Mouse (Mus musculus) liver, adult (tissue): Measurements from ENCODE around the gene Slc2a8.

ENCODE experiments used
- GATA4 ChIP-seq: IDR thresholded peaks from 2 replicates; pipeline ENCODE4 v1.6.1; 2014; ENCODE audit warnings: mild to moderate bottlenecking, low read length; ENCODE audit not compliant: insufficient replicate concordance

Slc2a8 gene

GRCm38 (mm10) chr2:32926330-32927075 lies 55.4 kb downstream of the Slc2a8 start:
- no peak for TF ChIP-seq GATA4

- TF ChIP-seq GATA4, result no peak
Measured at GRCm38 (mm10) chr2:32924306-32924844, 57.5 kb downstream of the Slc2a8 start.

- no peak for TF ChIP-seq GATA4
Measured at GRCm38 (mm10) chr2:32923551-32924250, 58.2 kb downstream of the Slc2a8 start.
